Mouse (Mus musculus) spleen, adult 18-20 months (tissue): Measurements from ENCODE around the gene Srp72.

Source experiments
- DNase-seq, 2 experiments: peaks; one replicate each; pipeline ENCODE4 v3.0.0; 2022; ENCODE audit warnings: mixed read lengths in 2 of 2

Gene Srp72

DNA sequence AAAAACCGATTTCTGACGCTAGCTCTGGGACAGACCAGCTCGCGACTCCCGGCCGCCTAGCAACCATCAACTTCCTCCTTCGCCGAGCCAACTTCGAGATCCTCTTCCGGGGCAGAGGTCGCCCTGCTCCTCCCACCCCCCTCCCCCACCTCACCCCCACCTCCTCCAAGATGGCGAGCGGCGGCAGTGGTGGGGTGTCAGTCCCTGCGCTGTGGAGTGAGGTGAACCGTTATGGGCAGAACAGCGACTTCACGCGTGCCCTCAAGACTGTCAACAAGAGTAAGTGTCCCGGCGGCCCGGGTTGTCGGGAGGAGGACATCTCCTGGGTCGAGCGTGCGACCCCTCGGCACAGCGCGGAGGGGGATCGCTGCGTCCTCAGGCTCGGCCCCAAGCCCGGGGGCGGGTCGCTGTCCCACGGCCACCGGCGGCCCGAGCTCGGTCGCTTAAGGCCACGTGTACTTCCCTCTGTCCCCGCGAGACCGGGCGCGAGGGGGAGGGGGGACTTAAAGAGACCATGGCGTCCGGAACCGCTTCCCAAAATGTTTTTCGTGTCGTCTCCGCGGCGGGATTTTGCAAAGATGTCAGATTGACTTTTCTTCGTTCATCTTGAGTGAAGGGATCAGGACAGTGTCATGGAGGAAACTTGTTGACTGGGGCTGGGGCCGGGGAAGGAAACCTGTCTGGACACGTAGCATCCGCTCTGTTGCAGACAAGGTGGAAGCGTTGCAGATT, at the start of gene Srp72:
TSS of gene Srp72 (plus strand) at position 130 of the 732 bp plus-strand sequence.
- DNase-seq, result peak; percentile 67 to 76

DNA sequence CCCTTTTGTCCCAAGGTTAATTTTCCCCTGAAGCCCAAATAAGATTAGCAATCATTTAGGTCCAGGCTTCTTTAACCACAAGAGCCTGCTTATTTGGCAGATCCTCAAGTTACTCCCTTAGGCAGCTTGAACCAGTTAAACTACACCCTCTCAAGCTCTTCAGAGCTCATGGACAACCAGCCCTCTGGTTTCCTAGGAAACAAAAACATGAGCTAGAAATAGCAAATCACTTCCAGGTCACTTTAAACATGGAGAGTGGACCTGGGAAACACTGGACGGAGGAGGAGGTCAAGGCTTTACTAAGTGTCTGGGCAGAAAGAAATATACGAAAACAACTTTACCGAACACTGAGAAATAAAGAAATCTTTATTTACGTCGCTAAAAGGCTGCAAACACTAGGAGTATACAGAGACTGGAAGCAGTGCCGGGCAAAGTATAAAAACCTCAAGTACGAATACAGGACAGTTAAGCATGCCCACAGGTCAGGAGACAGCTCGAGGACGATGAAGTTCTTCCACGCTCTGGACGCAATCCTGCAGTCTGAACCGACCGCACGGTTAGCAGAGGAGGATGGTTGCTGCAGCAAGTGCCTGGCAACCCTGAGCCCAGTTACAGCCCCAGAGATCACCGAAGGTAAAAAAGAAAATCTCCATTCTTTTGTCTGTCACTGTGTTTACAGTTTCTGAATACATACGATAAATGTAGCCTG, 46.2 kb upstream of the Srp72 start:
- DNase-seq, result no peak

DNA sequence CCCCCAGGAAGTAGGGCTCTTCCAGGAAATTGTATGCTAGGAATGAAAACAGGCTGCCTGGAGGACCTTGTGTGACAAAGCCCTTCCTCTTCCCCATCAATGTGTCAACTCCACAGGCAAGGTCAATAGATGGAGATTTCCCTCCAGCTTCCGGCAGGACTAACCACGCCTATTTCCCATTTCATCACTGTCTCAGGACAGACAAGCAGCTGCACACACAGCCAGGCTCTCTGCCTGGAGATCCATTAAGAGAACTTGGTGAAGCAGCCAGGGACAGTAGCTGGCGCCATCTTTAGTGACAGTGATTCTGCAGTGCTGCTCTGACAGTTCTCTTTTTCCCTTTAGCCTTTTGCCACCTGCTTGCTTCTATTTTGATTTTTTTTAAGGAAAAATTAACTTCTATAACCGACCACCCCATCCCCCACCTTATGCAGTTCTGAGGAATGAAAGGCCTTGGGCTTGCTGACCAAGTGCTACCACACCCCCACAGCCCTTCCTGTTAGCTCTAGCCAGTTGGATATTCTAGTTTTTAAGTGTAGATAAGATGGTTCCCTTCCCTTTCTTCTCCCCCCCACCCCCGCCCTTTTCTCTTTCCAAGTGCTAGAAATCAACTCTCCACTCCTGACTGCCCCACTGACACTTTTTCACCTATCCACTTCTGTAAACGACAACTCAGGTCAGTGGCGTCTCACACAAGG, 45.2 kb upstream of the Srp72 start:
- DNase-seq, result no peak

DNA sequence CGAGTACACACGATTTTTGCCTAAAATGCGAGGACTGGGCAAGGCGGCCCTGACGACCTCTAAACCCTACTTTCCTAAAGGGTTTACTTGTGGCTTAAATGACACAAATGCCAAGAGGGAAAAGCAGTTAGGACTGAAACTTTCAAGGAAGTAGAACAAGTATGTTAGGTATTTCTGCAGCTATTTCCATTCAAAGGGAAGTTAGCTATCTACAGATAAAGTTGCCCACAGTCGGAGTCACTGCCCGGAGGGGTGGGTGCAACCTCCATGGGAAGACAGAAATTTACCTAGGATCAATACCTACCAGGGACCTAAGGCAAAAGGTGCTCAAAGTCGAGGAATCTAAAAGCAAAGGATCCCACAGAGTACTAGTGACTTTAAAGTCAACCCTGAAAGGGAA, 34.8 kb upstream of the Srp72 start:
- no peak for DNase-seq

DNA sequence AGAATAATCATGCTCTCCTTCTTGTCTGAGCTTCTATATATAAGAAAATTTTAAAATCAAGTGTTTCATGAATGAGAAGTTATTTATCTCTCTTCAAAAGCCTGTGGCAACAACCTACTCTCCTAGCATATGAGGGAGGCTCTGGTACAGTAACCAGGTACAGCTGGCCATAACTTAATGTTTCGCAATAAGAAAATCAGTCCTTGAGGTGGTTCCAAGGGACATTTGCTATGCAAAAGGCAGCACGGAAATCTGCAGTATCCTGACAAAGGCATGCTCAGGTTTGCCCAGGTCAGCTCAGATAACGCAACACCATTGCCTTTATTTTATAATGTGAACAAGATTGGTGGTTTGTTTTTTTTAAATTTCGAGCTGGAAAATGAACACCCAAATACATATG, 32.5 kb upstream of the Srp72 start:
- no peak for DNase-seq

DNA sequence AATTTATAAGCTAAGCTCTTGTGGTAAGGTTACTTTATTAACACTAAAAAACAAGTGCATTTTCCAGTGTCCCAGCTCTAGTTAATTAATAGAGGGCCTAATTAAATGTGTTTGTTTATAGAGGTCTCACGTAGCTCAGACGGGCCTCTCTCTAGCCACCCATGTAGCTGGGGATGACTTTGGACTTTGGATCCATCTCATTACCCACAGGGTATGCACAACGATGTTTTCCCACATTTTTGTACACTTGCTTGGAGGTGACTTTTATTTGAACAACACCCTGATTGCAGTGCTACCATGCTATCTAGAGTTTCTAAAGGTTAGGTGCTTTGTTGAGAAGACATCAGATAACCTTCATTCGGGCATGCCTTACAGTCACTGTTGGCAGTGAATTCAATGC, 32.0 kb upstream of the Srp72 start:
- no peak for DNase-seq

DNA sequence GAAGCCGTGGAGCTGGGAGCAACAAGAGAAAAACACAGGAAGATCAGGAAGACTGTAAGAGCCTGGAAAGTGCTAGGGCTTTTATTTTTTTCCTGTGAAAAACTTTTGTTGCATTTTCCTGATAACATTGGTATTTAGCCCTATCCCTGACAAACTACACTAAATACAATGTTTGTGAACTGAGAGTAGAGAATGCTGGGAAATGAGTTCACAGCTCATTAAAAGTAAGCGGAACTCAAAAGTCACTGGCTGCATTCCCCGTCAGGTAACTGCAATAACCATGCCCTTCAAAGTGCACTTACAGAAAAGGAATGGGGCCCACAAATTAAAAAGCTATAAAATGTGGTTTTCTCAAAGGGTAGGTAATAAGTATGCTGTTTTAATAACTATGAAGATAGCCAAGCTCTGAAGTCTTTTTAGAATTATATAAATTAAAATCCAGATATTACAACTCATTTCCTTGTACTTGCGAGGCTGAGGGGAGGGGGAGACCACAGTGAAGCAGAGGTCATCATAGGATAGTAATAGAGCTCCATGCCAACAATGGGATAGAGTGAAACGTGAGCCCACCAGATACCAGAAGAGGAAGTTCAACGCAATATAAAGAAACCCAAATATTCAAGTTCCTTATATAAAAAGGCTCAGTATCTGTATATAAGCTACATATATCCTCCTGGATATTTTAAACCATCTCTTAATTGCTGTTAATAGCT, 29.4 kb upstream of the Srp72 start:
- DNase-seq, result no peak

DNA sequence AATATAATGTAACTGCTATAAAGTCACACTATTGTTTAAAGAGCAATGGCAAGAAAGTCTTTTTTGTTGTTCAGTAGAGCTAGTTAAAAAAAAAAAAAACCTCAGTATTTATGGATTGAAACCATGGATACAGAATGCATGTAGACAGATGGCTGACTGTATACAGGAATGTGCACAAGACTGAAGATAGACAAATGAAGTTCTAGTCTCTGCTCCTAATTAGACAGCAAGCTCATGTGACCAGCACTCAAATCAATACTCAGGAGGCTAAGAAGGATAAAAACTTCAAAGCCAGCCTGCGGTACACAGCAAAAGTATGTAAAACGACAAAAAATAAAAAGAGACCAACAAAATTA, 28.8 kb upstream of the Srp72 start:
- no peak for DNase-seq

DNA sequence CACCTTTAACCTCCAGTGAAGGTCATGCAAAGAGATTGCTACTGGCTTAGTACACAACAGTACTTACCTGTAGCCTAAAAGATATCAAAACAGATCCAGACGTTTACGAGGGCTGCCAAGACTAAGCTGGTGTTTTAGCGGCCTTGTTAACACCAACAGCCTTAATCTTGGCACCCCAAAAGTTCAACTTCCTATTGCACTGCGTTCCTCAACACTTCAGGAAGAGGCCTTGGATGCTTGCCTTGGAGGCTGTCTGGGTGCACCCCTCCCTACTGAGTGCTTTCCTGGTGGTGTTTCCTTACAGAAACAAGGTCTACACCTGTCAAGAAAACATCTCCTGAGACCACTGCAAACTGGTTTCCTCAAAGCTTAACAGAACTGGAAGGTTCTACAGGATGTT, 27.3 kb upstream of the Srp72 start:
- DNase-seq, result no peak

DNA sequence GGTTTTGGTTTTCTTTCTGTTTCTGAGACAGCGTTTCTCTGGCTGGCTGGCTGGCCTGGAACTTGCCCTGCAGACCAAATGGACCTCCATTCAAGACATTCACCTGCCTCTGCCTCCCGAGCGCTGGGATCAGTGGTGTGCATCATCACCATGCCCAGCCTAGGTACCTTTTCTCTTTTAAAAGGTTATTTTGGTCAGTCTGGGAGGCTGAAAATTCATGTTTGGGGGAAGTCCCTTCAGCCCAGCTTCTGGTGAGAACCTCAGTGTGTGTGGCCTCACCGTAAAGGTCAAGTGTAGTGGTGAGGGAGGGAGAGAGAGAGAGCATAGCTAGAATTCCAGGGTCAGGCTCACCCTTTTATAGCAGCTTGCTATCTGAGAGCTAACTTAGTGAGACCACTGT, 26.7 kb upstream of the Srp72 start:
- no peak for DNase-seq

DNA sequence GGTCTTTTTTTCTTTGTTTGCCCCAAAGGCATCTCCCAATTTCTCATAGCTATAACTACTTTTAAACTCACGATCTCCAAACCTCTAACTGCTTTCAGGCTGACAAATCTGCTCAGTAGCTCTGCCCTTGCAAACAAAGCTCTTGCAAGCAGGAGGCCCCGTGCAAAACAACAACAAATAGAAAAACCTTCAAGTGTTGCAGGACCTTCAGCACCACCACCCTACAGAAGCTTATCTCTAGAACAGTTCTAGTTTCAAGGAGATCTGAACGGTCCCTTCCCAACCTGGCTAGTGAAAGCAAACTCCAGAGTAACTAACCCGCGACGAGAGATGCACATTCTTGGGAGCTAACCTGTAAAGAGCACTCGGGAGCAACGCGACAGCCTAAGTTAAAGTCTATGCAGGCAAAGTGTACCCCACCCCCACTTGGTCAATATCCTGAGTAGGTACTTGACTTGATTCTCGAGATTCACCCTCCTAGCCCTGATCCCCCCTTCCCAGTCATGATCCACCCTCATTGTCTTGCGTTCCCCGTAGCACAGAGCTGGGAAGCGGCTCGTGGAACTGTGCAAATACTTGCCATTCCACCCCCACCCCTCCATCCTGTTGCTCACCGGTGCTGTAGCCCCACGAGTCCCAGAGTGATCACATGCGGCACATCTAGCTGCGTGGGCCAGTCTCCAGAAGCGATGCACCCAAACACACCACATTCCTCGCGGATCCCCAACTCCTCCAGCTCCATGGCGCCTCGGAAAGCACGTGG, 24.0 kb upstream of the Srp72 start:
- DNase-seq, result no peak

DNA sequence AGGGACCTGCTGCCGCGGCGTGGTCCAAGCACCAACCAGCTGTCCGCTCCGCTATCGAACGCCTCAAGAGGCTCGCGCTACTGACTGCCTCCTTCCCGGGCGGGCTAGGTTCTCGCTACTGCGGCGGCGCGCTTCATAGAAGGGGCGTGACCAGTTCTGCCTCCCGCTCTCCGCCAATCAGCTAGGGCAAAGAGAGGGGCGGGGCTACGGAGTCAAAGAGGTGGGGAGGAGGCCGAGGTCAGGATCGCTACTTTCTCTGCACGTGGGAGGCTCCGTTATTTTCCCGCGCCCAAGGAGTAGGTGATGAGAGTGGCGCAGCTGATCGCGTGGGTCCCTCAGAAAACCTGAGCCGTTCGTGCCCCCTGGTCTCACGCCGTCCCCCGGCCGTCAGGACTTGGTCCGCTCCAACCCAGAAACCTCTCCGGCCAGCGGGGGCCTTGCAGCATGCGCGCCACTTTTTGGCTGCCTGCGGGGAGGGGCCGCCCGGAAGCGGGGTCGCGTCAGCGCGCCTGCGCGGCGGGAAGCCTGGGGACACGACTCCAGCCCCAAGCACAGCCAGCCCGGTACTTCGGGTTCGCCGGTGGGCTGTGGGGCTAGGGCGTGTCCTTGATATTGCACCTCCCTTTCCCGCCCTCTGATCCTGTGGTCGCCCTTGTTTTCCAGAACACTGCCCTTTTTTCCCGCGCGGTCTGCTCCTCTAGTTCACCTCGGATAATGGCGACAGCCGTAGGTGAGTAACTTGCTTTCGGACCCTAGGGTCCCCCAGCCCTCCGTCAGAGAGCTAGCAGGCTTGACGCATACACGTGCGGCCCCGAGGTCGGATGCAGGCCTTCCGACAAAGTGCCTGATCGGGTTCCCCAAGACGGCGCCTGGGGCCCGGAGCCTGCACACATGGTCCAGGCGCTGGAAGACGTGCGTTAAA, 23.1 kb upstream of the Srp72 start, which contains the start of the genes Paics and Ppat:
TSS of gene Paics (plus strand) at position 202 of the 922 bp plus-strand sequence.
TSS of gene Ppat (minus strand) at position 473 of the 922 bp plus-strand sequence.
- peak; percentile 96 to 97 for DNase-seq

DNA sequence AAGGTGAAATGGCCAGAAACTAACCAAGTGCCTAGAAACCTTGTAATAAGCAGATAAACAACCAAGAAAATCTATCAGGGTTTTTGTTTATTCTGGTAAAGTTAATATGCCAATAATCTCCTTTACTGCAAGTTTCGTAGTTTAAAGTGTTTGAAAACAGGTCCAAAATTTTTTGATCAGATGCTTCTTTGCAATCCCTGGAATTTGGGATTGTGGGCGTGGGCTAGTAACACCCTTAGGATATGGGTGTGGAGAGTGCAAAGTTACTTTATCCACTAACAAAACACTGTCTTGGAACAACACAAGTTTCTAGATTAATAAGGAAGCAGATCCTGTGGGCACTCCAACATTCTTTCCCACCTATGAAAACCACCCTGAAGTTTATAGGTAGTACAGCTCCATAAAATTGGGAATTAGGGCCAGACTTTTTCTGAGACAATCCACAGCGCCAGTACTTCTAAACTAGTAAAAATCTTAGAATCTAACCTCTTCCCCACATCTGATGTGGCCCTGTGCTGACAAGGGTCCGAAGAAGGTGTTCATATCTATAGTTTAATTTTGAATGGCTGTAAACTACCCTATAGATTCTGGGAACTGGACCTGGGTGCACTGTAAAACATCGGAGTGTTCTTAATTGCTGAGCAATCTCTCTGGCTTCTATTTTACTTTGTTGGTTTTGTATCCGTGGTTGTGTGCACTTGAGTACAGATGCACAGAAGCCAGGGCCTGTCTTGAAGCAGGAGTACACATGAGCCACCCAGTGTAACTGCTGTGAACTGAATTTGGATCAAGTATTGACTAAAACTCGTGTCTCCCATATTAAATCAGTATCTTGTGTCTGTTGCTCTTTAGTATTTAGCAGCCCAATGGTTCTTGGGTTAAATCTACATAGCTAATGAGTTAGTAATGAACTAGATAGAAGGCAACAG, 22.1 kb upstream of the Srp72 start:
- no peak for DNase-seq

DNA sequence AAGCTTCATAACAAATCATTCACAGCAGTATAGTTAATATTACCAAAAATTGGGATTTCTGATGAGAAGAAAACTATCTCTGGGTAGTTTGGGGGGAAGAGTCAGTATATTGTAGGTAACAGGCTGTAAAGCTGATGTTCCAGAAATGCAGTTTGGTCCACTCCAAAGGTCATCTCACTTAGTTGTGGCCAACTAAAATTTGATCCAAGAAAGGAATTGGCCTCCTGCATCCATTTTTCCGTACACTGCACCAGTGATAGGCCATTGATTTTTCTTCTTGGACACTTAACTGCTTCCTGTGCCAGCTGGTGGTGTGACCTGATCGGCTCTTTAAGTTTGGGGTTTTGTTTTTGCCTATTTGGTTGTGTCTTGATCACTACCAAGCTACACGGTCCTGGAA, 20.7 kb upstream of the Srp72 start:
- DNase-seq, result no peak

DNA sequence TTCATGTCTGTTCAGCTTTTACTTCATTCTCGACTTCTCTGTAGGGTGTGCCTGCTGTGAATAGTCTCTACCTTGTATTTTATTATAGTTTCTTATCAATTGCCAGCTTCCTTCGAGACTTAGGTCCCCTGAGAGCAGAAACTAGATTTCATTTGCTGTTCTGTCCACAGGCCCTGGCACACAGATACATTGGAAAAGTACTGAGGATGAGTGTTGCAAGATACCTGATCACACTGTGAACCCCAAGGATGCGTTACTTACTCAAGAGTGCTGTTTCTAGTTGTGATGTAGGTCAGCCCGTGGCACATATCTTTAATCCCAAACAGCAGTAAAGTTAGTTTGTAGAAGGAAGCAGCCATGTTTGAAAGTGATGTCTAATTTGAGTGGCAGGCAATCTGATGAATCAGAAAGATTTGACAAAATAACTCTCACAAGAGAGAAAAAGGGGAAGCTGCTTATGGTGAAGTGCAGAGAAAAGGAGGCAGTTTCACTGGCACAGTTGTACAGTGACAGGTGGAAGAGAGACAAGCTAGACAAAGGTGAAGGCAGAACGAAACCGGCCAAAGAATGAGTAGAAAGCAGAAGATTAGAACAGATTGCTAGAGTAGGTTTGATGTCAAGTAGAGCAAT, 20.1 kb upstream of the Srp72 start:
- DNase-seq, result no peak

DNA sequence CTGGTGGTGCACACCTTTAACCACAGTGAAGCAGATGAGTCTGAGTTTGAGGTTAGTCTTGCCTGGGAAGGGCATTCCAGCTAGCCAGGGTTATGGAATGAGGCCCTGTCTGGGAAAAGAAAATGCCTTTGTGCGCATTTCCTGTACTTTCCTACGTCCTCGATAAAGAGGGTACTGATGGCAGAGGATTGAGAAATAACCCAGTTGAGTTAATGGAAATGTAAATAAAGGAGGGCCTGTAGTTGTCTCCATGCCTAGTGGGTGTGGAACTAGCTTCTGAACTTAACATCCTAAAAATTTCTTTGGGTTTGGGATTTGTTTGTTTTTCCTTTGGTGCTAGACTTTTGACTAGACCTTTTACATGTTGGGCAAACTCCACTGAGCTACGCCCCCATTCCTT, 19.0 kb upstream of the Srp72 start:
- DNase-seq, result no peak

DNA sequence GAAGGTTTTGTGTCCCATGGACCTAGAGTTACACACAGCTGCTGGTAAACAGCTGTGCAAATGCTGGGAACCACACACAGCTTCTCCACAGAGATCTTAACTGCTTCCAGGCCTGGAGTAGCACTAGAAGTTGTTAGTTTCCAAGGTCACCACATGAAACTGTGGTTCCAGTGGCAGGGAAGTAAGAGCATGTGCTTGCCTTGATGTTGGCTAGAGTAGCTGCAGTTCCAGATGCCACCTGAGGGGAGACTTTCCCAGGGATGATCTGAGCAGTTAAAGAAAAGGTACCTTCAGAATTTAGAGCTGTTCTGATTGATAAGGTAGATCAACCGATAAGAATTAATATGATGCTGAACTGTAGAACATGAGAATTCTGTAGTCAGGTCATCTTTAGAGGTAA, 16.5 kb upstream of the Srp72 start:
- DNase-seq, result no peak

DNA sequence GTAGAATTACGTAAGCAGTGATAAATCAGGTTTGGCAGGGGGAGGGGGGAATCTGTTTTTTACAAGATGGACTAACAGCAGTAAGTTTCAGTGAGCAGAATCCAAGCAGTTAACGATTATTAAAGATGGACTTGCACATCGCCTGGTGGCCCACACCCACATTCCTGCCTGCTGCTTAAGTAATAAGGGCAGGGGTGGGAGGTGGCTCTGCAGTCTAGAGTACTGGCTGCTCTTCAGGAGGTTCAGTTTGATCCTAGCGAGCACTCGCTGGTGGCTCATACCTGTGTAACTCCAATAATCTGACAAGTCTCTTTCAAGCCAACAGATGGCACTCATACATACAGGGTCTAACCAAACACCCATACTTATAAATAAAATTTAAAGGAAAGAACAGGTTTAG, 14.9 kb upstream of the Srp72 start:
- no peak for DNase-seq

DNA sequence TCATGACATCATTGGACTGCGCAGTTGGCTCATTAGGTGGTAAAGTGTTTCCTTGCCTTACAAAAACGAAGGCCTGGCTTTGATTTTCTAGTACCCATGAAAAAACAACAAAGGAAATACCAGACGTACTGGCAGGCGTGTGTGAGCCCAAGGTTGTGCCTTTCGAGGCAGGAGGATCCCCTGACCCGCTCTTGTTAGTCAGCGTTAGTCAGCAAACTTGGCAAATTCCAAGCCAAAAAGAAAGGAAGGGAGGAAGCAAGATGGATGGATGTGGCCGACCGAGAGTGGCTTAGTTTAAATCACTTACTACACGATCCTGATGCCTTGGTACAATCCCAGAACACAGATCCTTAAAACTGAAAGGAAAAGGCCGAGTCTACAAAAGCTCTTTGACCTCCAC, 11.9 kb upstream of the Srp72 start:
- DNase-seq, result no peak

DNA sequence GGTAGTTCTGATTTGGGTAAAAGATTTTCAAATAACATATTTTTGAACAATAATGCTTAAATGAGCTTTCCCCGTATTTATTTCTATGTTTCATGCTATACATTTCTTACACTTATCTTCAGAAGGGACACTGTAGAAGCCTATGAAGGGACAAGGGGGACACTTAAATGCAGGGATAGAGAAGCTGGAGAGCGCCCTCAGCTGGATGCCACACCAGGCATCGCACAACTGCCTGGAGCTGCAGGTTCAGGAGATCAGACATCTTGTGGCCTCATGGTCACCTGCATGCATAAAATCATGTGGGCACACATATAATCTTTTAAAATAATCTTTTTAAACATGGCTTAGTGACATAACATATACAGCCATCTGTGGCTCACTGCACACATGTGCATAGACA, 9.8 kb upstream of the Srp72 start:
- no peak for DNase-seq
